Mouse (Mus musculus): ENCODE results near the gene Polr2l.

Polr2l gene

GRCm38 (mm10) chr7:141510196-141510595 is 35.3 kb upstream of the Polr2l start:
- no peaks in the 10 kb centered on the region for H3K9me3 ChIP-seq (ENCODE audit: low read length)
- TF ChIP-seq CTCF (conservative IDR thresholded peaks at IDR 0.05; ENCODE audit: low read length) (no peak), POU5F1 (IDR thresholded peaks at IDR 0.05; ENCODE audit: borderline replicate concordance, low read length) (no peak), NANOG (IDR thresholded peaks at IDR 0.05; ENCODE audit: borderline replicate concordance, low read length) (no peak)
- H3K27me3 ChIP-seq (ENCODE audit: insufficient read depth, low read length) = no peaks in the 10 kb centered on the region

GRCm38 (mm10) chr7:141508160-141508559 is 33.2 kb upstream of the Polr2l start:
- no peaks in the 10 kb centered on the region for H3K27me3 ChIP-seq (ENCODE audit: insufficient read depth, low read length)
- no peak overlapping the region for H3K4me3 ChIP-seq (replicated peaks; ENCODE audit: low read length)
- TF ChIP-seq CTCF (conservative IDR thresholded peaks at IDR 0.05; ENCODE audit: low read length) = no peak
- TF ChIP-seq POU5F1 (IDR thresholded peaks at IDR 0.05; ENCODE audit: borderline replicate concordance, low read length) = no peak
- TF ChIP-seq NANOG (IDR thresholded peaks at IDR 0.05; ENCODE audit: borderline replicate concordance, low read length) = no peak
- H3K9me3 ChIP-seq (ENCODE audit: low read length) = no peaks in the 10 kb centered on the region
- peaks cover 48% of the 10 kb centered on the region for H3K36me3 ChIP-seq (ENCODE audit: insufficient read depth, low read length)
- H3K4me1 ChIP-seq (replicated peaks; ENCODE audit: low read depth, low read length) = peaks cover 36% of the 10 kb centered on the region

More at GRCm38 (mm10) chr7:141510196-141510595, 35.3 kb upstream of the Polr2l start:
- peaks cover 40% of the 10 kb centered on the region for H3K4me1 ChIP-seq (replicated peaks; ENCODE audit: low read depth, low read length)
- H3K4me3 ChIP-seq (replicated peaks; ENCODE audit: low read length) = no peak overlapping the region
- peaks cover 60% of the 10 kb centered on the region for H3K36me3 ChIP-seq (ENCODE audit: insufficient read depth, low read length)

GRCm38 (mm10) chr7:141506278-141506677 is 31.3 kb upstream of the Polr2l start:
- TF ChIP-seq NANOG (IDR thresholded peaks at IDR 0.05; ENCODE audit: borderline replicate concordance, low read length) (no peak), CTCF (conservative IDR thresholded peaks at IDR 0.05; ENCODE audit: low read length) (no peak), POU5F1 (IDR thresholded peaks at IDR 0.05; ENCODE audit: borderline replicate concordance, low read length) (no peak)
- no peaks in the 10 kb centered on the region for H3K9me3 ChIP-seq (ENCODE audit: low read length)
- H3K27me3 ChIP-seq (ENCODE audit: insufficient read depth, low read length) = no peaks in the 10 kb centered on the region
- no peak overlapping the region for H3K4me3 ChIP-seq (replicated peaks; ENCODE audit: low read length)
- peaks cover 27% of the 10 kb centered on the region for H3K4me1 ChIP-seq (replicated peaks; ENCODE audit: low read depth, low read length)
- H3K36me3 ChIP-seq (ENCODE audit: insufficient read depth, low read length) = peaks cover 47% of the 10 kb centered on the region

- Histone ChIP-seq H3K36me3 (ENCODE audit: insufficient read depth, low read length) (peaks cover 24% of the 10 kb centered on the region), H3K9me3 (ENCODE audit: low read length) (no peaks in the 10 kb centered on the region), H3K4me3 (replicated peaks; ENCODE audit: low read length) (no peak overlapping the region), H3K4me1 (replicated peaks; ENCODE audit: low read depth, low read length) (peaks cover 19% of the 10 kb centered on the region), H3K27me3 (ENCODE audit: insufficient read depth, low read length) (no peaks in the 10 kb centered on the region)
- TF ChIP-seq POU5F1 (IDR thresholded peaks at IDR 0.05; ENCODE audit: borderline replicate concordance, low read length) (no peak), NANOG (IDR thresholded peaks at IDR 0.05; ENCODE audit: borderline replicate concordance, low read length) (no peak), CTCF (conservative IDR thresholded peaks at IDR 0.05; ENCODE audit: low read length) (no peak)
Measured at GRCm38 (mm10) chr7:141502556-141502905, 27.6 kb upstream of the Polr2l start.

- H3K4me3 ChIP-seq (replicated peaks; ENCODE audit: low read length) = no peak overlapping the region
- peaks cover 19% of the 10 kb centered on the region for H3K4me1 ChIP-seq (replicated peaks; ENCODE audit: low read depth, low read length)
- peaks cover 27% of the 10 kb centered on the region for H3K36me3 ChIP-seq (ENCODE audit: insufficient read depth, low read length)
- TF ChIP-seq NANOG (IDR thresholded peaks at IDR 0.05; ENCODE audit: borderline replicate concordance, low read length) (no peak), POU5F1 (IDR thresholded peaks at IDR 0.05; ENCODE audit: borderline replicate concordance, low read length) (no peak), CTCF (conservative IDR thresholded peaks at IDR 0.05; ENCODE audit: low read length) (no peak)
- no peaks in the 10 kb centered on the region for H3K9me3 ChIP-seq (ENCODE audit: low read length)
- H3K27me3 ChIP-seq (ENCODE audit: insufficient read depth, low read length) = no peaks in the 10 kb centered on the region
Measured at GRCm38 (mm10) chr7:141501820-141502555, 27.1 kb upstream of the Polr2l start.

- Histone ChIP-seq H3K4me1 (replicated peaks; ENCODE audit: low read depth, low read length) (peaks cover 2% of the 10 kb centered on the region; the same call in 1 of the 2 replicates), H3K4me3 (replicated peaks; ENCODE audit: low read length) (no peak overlapping the region), H3K27me3 (ENCODE audit: insufficient read depth, low read length) (no peaks in the 10 kb centered on the region), H3K36me3 (ENCODE audit: insufficient read depth, low read length) (peaks cover 62% of the 10 kb centered on the region), H3K9me3 (ENCODE audit: low read length) (no peaks in the 10 kb centered on the region)
- TF ChIP-seq NANOG (IDR thresholded peaks at IDR 0.05; ENCODE audit: borderline replicate concordance, low read length) (no peak), POU5F1 (IDR thresholded peaks at IDR 0.05; ENCODE audit: borderline replicate concordance, low read length) (no peak), CTCF (conservative IDR thresholded peaks at IDR 0.05; ENCODE audit: low read length) (no peak)
Measured at GRCm38 (mm10) chr7:141497600-141497999, 22.7 kb upstream of the Polr2l start.

- H3K27me3 ChIP-seq (ENCODE audit: insufficient read depth, low read length) = no peaks in the 10 kb centered on the region
- H3K4me1 ChIP-seq (replicated peaks; ENCODE audit: low read depth, low read length) = no peaks in the 10 kb centered on the region
- H3K36me3 ChIP-seq (ENCODE audit: insufficient read depth, low read length) = peaks cover 73% of the 10 kb centered on the region
- no peaks in the 10 kb centered on the region for H3K9me3 ChIP-seq (ENCODE audit: low read length)
- no peak overlapping the region for H3K4me3 ChIP-seq (replicated peaks; ENCODE audit: low read length)
- TF ChIP-seq CTCF (conservative IDR thresholded peaks at IDR 0.05; ENCODE audit: low read length) (no peak), POU5F1 (IDR thresholded peaks at IDR 0.05; ENCODE audit: borderline replicate concordance, low read length) (no peak), NANOG (IDR thresholded peaks at IDR 0.05; ENCODE audit: borderline replicate concordance, low read length) (no peak)
Measured at GRCm38 (mm10) chr7:141495940-141496339, 21.0 kb upstream of the Polr2l start.

- no peaks in the 10 kb centered on the region for H3K9me3 ChIP-seq (ENCODE audit: low read length)
- peaks cover 78% of the 10 kb centered on the region for H3K36me3 ChIP-seq (ENCODE audit: insufficient read depth, low read length)
- no peak for TF ChIP-seq CTCF (conservative IDR thresholded peaks at IDR 0.05; ENCODE audit: low read length)
- H3K27me3 ChIP-seq (ENCODE audit: insufficient read depth, low read length) = no peaks in the 10 kb centered on the region
- no peaks in the 10 kb centered on the region for H3K4me1 ChIP-seq (replicated peaks; ENCODE audit: low read depth, low read length)
- no peak overlapping the region for H3K4me3 ChIP-seq (replicated peaks; ENCODE audit: low read length)
Measured at GRCm38 (mm10) chr7:141495379-141495778, 20.4 kb upstream of the Polr2l start.

- H3K27me3 ChIP-seq (ENCODE audit: insufficient read depth, low read length) = no peaks in the 10 kb centered on the region
Measured at GRCm38 (mm10) chr7:141493729-141494128, 18.8 kb upstream of the Polr2l start.

More at GRCm38 (mm10) chr7:141493729-141494128, 18.8 kb upstream of the Polr2l start:
- no peaks in the 10 kb centered on the region for H3K4me1 ChIP-seq (replicated peaks; ENCODE audit: low read depth, low read length)
- peaks cover 84% of the 10 kb centered on the region for H3K36me3 ChIP-seq (ENCODE audit: insufficient read depth, low read length)
- H3K4me3 ChIP-seq (replicated peaks; ENCODE audit: low read length) = no peak overlapping the region
- H3K9me3 ChIP-seq (ENCODE audit: low read length) = no peaks in the 10 kb centered on the region
- TF ChIP-seq NANOG (IDR thresholded peaks at IDR 0.05; ENCODE audit: borderline replicate concordance, low read length) = no peak
